Mouse (Mus musculus) limb, embryonic 12.5 days (tissue): ENCODE measurements at regions not wholly inside any gene's neighbourhood (a gene's known extent, or its start where the extent isn't known, plus 50 kb on each side); places are given as distances from the start of the nearest gene placed in this dataset.

Experiments used
- ATAC-seq: fragments of 200-750 bp; cut with Nextera tagmentation; 2 replicates; pipeline ENCODE4 v1.8.0; 2017; ENCODE audit warnings: low read depth, moderate TSS enrichment; ENCODE audit not compliant: insufficient number of reproducible peaks, insufficient read depth, low FRiP score, low TSS enrichment
- H3K27ac ChIP-seq: fragments of 300-500 bp; sonication (generic); 2 replicates; pipeline ENCODE4 v1.5.1; 2016; ENCODE audit warnings: mild to moderate bottlenecking, moderate library complexity
- H3K27me3 ChIP-seq: fragments of 300-500 bp; sonication (generic); 2 replicates; pipeline ENCODE4 v1.6.1; 2016; ENCODE audit warnings: mild to moderate bottlenecking, moderate library complexity
- H3K36me3 ChIP-seq: fragments of 300-500 bp; sonication (generic); 2 replicates; pipeline ENCODE4 v1.6.1; 2016; ENCODE audit warnings: mild to moderate bottlenecking, moderate library complexity
- H3K4me1 ChIP-seq: fragments of 300-500 bp; sonication (generic); replicated peaks from 2 replicates; pipeline ENCODE4 v1.6.1; 2016
- H3K4me2 ChIP-seq: fragments of 300-500 bp; sonication (generic); 2 replicates; pipeline ENCODE4 v1.6.1; 2016; ENCODE audit warnings: mild to moderate bottlenecking, moderate library complexity
- H3K4me3 ChIP-seq: fragments of 300-500 bp; sonication (generic); replicated peaks from 2 replicates; pipeline ENCODE4 v1.5.1; 2016; ENCODE audit warnings: mild to moderate bottlenecking
- H3K9ac ChIP-seq: fragments of 300-500 bp; sonication (generic); replicated peaks from 2 replicates; pipeline ENCODE4 v1.6.1; 2016; ENCODE audit warnings: mild to moderate bottlenecking, moderate library complexity
- H3K9me3 ChIP-seq: fragments of 300-500 bp; sonication (generic); 2 replicates; pipeline ENCODE4 v1.6.1; 2016; ENCODE audit warnings: mild to moderate bottlenecking, moderate library complexity
- WGBS: fragments of 180-500 bp; shearing (Covaris S2); methylation state at CpG from one replicate; pipeline ENCODE4 v1.1.7; 2016; 5-methylcytosine and 5-hydroxymethylcytosine counted together

DNA sequence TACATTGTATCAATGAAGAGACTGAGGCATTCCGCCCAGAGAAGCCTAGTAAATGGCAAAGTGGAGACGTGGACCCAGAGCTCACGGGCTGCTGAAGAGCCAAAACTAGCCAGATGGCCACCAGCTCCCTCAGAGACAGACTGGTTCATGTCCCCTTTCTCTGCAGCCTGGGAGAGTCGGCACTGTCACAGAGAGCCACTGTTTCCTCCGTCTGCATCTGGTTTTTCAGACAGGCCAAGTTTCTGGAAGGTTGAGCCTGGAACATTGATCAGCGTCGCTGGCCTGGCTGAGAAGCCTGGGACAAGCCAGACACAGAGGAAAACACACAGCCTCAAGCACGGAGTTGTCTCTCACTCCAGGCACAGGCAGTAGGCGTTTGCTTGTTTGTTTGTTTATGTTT, 83.4 kb upstream of the 1700021F07Rik start:
- peaks cover 8% of the 10 kb centered on the region for H3K4me1 ChIP-seq
- no peak overlapping the region for H3K9ac ChIP-seq
- no peak overlapping the region for H3K4me2 ChIP-seq
- no peak for ATAC-seq
- H3K27me3 ChIP-seq = 0 out of 2 replicates have a peak, but pooled peaks cover 7% of the 10 kb centered on the region
- no peaks in the 10 kb centered on the region for H3K9me3 ChIP-seq
- peak overlapping the region; percentile 12 for H3K27ac ChIP-seq
- WGBS = 53% methylated on average over 9 of the region's 9 CpGs
- H3K36me3 ChIP-seq = no peaks in the 10 kb centered on the region
- no peak overlapping the region for H3K4me3 ChIP-seq

DNA sequence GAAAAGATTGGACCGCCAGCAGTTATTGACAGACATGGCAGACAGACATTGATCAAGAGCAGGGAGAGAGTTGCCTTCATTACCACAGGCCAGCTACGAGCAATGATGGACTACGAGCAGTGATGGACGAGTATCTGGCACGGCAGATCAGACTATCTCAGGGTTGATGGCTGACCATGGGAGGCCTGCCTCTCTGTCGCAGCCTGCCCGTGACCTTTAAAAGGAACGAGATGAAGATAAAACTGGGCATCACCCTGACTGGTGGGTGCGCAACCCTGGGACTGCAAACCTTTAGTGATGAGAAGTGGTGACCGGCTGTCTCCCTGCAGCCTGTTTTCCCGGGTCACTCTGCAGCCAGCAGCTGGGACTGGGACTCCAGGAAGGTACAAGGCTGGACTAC, 80.3 kb upstream of the 1700021F07Rik start:
- Histone ChIP-seq H3K4me3 (no peak overlapping the region), H3K27ac (no peak overlapping the region), H3K9me3 (no peaks in the 10 kb centered on the region), H3K4me1 (0 out of 2 replicates have a peak, but pooled peaks cover 4% of the 10 kb centered on the region), H3K27me3 (peaks cover 12% of the 10 kb centered on the region; the same call in 1 of the 2 replicates), H3K4me2 (no peak overlapping the region), H3K9ac (no peak overlapping the region), H3K36me3 (no peaks in the 10 kb centered on the region)
- WGBS = 78% methylated on average over 11 of the region's 11 CpGs
- ATAC-seq = no peak

DNA sequence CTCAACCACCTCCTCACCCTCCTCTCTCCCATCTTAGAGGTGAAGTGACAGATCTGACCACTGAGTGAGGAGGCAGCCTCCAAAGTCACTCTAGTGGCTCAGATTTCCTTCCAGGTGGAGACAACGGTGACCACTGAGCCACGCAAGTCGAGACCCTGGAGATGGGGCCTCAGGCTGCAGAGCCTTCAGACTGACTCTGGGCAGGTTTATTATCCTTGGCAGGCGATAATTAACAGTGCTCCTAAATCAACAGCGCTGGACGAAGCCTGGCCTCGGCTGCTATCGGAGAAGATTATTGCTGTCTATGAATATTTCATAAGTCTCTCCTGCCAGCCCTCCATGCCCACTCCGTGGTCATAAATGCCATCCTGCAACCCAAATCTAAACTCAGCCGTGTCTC, 79.1 kb upstream of the 1700021F07Rik start:
- Histone ChIP-seq H3K9me3 (peaks cover 4% of the 10 kb centered on the region; the same call in 1 of the 2 replicates), H3K27ac (no peak overlapping the region), H3K4me2 (no peak overlapping the region), H3K36me3 (no peaks in the 10 kb centered on the region), H3K4me1 (0 out of 2 replicates have a peak, but pooled peaks cover 4% of the 10 kb centered on the region), H3K27me3 (peaks cover 12% of the 10 kb centered on the region; the same call in 1 of the 2 replicates), H3K4me3 (no peak overlapping the region), H3K9ac (no peak overlapping the region)
- 50% methylated on average over 10 of the region's 10 CpGs for WGBS
- no peak for ATAC-seq

DNA sequence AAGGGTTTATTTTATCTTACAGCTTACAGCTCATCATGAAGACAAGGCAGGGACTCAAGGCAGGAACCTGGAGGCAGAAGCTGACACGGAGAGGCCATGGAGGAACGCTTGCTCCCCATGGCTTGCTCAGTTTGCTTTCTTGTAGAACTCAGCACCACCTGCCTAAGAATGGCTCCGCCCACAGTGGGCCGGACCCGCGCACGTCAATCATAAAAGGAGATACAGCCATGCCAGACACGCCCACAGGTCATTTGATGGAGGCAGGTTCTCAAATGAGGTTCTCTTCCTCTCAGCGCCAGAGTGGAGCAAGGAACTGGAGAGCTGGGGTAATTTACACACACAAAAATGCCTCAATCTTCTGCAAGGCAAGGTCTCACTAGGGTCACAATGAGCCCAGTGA, 78.0 kb upstream of the 1700021F07Rik start:
- H3K9ac ChIP-seq = no peak overlapping the region
- H3K4me2 ChIP-seq = no peak overlapping the region
- 89% methylated on average over 9 of the region's 9 CpGs for WGBS
- H3K27me3 ChIP-seq = peaks cover 12% of the 10 kb centered on the region; the same call in 1 of the 2 replicates
- no peak overlapping the region for H3K27ac ChIP-seq
- H3K36me3 ChIP-seq = no peaks in the 10 kb centered on the region
- H3K4me3 ChIP-seq = no peak overlapping the region
- no peak for ATAC-seq
- H3K4me1 ChIP-seq = 0 out of 2 replicates have a peak, but pooled peaks cover 8% of the 10 kb centered on the region
- peaks cover 4% of the 10 kb centered on the region; the same call in 1 of the 2 replicates for H3K9me3 ChIP-seq

DNA sequence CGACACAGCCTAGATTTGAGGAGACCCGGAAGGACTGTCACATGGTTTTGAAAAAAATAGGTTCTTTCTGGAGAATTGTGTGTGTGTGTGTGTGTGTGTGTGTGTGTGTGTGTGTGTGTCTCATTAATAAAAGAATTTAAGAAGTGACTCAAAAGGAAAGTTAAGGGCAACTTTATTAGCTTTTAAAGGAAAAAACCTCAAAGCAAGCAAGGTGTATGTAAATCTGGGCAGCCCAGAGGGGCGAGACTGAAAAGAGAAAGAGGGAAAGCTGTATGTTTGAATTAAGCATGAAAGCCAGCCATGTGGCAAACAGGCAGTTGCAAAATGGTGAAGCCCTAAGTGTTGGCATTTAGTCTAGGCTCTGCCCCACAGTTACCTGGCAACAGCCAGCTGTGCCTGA, 77.3 kb upstream of the 1700021F07Rik start:
- no peak overlapping the region for H3K4me3 ChIP-seq
- H3K36me3 ChIP-seq = no peaks in the 10 kb centered on the region
- H3K27ac ChIP-seq = no peak overlapping the region
- WGBS = 75% methylated on average over 3 of the region's 3 CpGs
- H3K4me2 ChIP-seq = no peak overlapping the region
- no peak for ATAC-seq
- peaks cover 12% of the 10 kb centered on the region; the same call in 1 of the 2 replicates for H3K27me3 ChIP-seq
- H3K9me3 ChIP-seq = peaks cover 4% of the 10 kb centered on the region; the same call in 1 of the 2 replicates
- no peak overlapping the region for H3K9ac ChIP-seq
- 0 out of 2 replicates have a peak, but pooled peaks cover 8% of the 10 kb centered on the region for H3K4me1 ChIP-seq

DNA sequence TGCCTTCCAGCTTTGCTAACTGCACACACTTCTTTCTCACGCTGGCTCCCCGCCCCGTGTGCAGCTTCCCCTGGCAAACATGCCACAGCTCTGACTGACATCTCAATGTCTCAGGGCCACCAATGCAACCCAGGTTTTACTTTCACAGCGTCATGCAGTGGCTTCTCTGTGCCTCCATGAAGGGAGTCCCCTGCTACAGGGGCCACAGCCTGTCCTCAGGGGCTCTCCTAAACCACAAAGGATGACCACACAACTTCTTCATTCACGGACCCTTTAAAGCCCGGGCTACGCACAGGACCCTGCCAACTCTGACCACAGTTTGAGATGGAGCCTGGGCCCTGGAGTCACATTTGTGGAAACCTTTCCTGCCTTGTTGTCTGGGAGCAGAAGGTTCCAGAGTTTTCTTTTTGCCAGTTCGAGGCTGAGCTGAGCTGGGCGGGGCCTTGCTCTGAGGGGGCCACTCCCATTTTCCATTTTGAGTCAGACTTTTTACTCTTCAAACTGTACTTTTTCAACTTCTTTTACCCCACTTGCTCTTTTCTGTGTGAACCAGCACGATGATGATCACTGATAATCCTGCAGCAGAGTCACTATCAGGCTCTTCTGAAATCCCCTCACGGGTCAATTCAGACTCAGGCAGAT, 73.7 kb upstream of the 1700021F07Rik start:
- H3K4me1 ChIP-seq = 0 out of 2 replicates have a peak, but pooled peaks cover 8% of the 10 kb centered on the region
- no peak overlapping the region for H3K4me3 ChIP-seq
- H3K27me3 ChIP-seq = peaks cover 5% of the 10 kb centered on the region; the same call in 1 of the 2 replicates
- H3K36me3 ChIP-seq = no peaks in the 10 kb centered on the region
- 81% methylated on average over 11 of the region's 11 CpGs for WGBS
- H3K9ac ChIP-seq = no peak overlapping the region
- no peak for ATAC-seq
- H3K4me2 ChIP-seq = no peak overlapping the region
- peaks cover 4% of the 10 kb centered on the region; the same call in 1 of the 2 replicates for H3K9me3 ChIP-seq
- no peak overlapping the region for H3K27ac ChIP-seq

DNA sequence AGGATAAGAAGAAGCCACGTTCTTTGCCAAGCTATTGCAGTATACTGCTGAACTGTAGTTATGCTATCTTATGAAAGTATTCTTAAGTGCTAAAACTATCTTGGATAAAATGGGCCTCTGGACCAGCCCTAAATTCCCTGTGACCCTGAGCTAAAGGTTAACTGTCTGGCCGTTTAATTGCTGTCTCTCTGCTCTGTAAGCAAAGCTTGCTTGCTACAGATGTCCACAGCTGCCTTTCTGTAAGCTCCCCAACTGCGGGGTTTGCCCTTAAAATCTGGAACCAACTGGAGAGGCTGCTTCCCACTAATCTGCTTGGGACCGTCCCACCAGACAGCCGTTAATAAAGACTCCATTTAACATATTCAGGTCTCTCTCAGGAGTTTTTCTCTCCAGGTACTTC, 73.2 kb upstream of the 1700021F07Rik start:
- H3K36me3 ChIP-seq = no peaks in the 10 kb centered on the region
- H3K9ac ChIP-seq = no peak overlapping the region
- H3K9me3 ChIP-seq = peaks cover 4% of the 10 kb centered on the region; the same call in 1 of the 2 replicates
- H3K4me3 ChIP-seq = no peak overlapping the region
- H3K4me2 ChIP-seq = no peak overlapping the region
- peaks cover 5% of the 10 kb centered on the region; the same call in 1 of the 2 replicates for H3K27me3 ChIP-seq
- no peak for ATAC-seq
- 0 out of 2 replicates have a peak, but pooled peaks cover 8% of the 10 kb centered on the region for H3K4me1 ChIP-seq
- 42% methylated on average over 5 of the region's 5 CpGs for WGBS
- no peak overlapping the region for H3K27ac ChIP-seq

DNA sequence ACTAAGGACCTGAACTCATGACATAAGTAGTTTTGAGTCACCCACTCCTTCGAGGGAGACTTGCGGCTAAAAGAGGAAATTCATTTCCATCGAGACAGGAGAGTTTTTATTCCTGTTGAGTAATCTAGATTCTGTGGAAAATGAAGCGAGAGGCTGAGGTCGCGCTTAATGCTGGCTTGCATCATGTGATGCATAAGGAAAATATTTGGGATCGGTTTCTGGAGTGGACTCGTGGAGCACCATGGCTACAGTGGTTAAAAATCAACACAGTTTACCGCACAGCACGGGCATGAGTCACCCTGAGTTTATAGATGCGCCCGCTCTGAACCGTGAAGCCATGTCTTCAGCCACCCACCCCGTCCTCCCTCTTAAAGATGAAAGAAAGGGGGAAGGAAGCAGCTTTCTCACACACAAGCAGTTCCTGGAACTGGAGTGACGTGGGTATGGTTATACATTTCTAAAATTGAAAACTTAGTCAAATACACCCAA, 70.3 kb upstream of the 1700021F07Rik start:
- Histone ChIP-seq H3K27ac (no peak overlapping the region), H3K36me3 (no peaks in the 10 kb centered on the region), H3K4me2 (no peak overlapping the region), H3K9me3 (peaks cover 11% of the 10 kb centered on the region; the same call in 1 of the 2 replicates), H3K27me3 (no peaks in the 10 kb centered on the region), H3K4me3 (no peak overlapping the region), H3K4me1 (0 out of 2 replicates have a peak, but pooled peaks cover 4% of the 10 kb centered on the region), H3K9ac (no peak overlapping the region)
- no peak for ATAC-seq
- WGBS = 87% methylated on average over 15 of the region's 15 CpGs

DNA sequence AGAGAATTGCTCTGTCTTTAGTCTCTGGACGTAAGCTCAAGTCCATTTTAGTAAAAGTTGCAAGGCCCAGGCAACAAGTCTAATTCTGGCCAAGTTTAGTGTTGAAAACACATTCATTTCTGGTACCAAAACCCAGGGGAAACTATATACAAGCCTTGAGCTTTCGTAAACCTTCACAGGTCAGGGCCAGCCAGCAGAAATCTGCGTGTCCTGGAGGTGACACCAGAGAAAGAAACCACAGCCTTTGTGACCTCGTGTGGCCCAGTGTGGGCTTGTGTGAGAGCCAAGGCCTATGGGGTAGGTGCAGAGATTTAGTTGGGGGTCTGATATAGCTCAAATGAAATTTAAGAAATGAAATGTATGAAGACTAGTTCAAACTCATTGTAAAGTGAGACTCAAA, 69.6 kb upstream of the 1700021F07Rik start:
- Histone ChIP-seq H3K4me2 (no peak overlapping the region), H3K36me3 (no peaks in the 10 kb centered on the region), H3K9ac (no peak overlapping the region), H3K4me1 (0 out of 2 replicates have a peak, but pooled peaks cover 4% of the 10 kb centered on the region), H3K4me3 (no peak overlapping the region), H3K27ac (no peak overlapping the region), H3K27me3 (no peaks in the 10 kb centered on the region), H3K9me3 (peaks cover 9% of the 10 kb centered on the region; the same call in 1 of the 2 replicates)
- ATAC-seq = no peak
- WGBS = 85% methylated on average over 4 of the region's 4 CpGs

DNA sequence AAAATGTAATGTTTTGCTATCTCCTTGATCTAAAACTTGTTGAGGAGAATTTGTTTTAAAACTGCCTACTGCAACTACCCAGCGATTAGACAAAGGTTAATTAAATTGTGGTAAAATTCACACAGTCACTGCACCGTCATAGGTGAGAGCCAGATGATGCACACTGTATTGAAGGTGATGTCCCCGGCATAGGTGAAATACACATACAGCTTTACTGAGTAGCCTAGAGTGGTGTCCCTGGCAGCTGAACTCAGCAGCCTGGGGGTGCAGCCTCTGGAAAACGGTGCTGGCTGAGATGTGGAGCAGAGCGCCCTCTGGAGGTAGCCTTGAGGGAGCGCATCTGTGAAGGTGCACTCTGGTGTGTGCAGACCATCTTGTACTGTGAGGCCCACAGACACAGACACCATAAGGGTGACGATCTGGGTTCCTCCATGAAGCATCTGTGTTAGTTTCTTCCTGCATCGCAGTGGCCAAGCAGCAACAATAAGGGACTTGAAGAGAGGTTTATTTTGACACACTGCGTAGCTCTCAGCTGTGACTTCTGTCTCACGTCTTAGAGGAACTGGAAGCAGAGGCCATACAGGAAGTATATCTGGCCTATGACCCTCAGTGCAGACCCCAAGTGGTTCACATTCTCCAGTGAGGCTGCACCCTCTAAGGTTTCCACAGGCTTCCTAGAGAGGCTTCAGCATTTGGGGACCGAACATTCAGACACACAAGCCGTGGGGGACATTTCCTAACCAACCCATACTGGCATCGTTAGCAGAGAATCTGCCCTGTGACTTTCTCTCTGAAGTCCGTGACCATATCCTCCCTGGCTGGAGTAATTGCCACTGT, 68.6 kb upstream of the 1700021F07Rik start:
- 72% methylated on average over 14 of the region's 14 CpGs for WGBS
- Histone ChIP-seq H3K4me1 (0 out of 2 replicates have a peak, but pooled peaks cover 4% of the 10 kb centered on the region), H3K27ac (no peak overlapping the region), H3K4me3 (no peak overlapping the region), H3K9me3 (peaks cover 7% of the 10 kb centered on the region; the same call in 1 of the 2 replicates), H3K27me3 (no peaks in the 10 kb centered on the region), H3K4me2 (no peak overlapping the region), H3K36me3 (no peaks in the 10 kb centered on the region), H3K9ac (no peak overlapping the region)
- ATAC-seq = no peak; the same call in 1 of the 2 replicates

DNA sequence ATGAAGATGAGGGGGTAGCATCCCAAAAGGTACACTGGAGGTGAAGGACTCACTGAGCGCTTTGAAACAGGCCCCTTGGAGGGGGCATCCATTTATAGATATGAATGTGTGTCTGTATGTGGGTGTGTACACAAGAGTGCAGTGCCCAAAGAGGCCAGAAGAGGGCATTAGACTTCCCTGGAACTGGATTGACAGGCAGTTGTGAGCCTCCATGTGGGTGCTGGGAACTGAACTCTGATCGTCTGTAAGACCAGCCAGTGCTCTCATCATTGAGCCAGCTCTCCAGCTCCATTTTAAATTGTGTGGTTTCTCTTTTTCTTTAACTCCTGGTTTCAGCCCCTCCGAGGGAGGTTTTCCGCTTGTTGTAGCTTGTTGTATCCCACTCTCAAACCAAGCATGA, 67.6 kb upstream of the 1700021F07Rik start:
- H3K4me1 ChIP-seq = no peaks in the 10 kb centered on the region
- H3K36me3 ChIP-seq = no peaks in the 10 kb centered on the region
- ATAC-seq = no peak
- no peak overlapping the region for H3K4me2 ChIP-seq
- H3K27me3 ChIP-seq = no peaks in the 10 kb centered on the region
- H3K9me3 ChIP-seq = peaks cover 7% of the 10 kb centered on the region; the same call in 1 of the 2 replicates
- no peak overlapping the region for H3K4me3 ChIP-seq
- WGBS = 98% methylated on average over 4 of the region's 4 CpGs
- H3K9ac ChIP-seq = no peak overlapping the region
- no peak overlapping the region for H3K27ac ChIP-seq
